Mouse (Mus musculus) retina, postnatal 1 day (tissue): Measurements from ENCODE around the gene 2610028H24Rik.

Experiments used
- DNase-seq: peaks from one replicate; pipeline ENCODE4 v3.0.0-alpha.2; 2012

2610028H24Rik gene

DNA sequence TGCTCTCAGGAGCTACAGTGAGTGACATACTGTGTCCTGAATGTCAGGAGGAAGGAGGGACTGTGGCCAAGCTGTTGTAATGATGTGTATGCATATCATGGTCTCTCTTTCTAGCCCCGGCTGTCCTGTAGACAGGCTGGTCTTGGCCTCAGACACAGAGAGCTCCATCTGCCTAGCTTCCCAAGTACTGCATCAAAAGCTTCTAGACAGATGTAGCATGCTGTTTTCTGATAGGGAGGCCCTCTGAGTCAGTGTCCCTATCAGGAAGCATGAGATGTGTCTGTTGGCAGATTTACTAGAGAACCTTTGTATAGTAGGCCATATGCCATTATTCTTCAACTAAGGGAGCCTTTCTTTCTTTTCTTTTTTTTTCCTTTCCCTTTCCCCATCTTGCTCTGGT lies 44.6 kb downstream of the 2610028H24Rik start:
- DNase-seq, result no peak

DNA sequence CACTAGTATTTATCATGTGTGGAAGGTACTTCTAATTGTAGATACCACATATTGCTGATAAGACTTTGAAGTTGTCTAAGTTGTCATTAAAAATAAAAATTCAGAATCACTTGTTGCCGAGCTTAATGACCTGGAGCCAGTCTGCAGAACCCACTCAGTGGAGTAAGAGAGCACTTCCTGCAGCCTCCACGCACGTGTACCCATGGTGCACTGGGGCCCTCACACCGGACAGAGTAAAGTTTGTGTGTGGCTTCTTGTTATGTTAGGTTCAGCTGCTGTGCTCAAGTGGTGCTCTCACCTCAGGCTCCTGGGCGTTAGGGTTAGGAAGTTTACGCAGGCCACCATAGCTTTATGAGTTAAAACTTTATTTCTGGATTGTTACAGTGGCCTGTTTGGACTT lies 46.6 kb downstream of the 2610028H24Rik start:
- no peak for DNase-seq

DNA sequence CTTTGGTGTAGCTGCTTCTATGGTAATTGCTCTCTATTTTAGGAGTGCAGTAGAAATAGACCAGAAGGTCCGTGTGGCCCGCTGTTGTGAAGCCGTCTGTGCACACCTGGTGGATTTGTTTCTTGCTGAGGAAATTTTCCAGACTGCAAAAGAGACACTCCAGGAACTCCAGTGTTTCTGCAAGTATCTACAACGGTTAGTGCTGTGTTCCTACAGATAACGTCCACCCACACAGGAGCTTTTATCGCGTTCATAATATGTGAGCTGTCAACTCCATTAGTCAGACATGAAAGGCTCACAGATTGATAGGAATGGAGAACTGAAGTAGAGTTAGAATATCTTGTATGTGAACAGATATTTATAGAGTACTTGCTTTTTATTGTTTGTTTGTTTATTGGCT lies 47.5 kb downstream of the 2610028H24Rik start:
- DNase-seq, result no peak

DNA sequence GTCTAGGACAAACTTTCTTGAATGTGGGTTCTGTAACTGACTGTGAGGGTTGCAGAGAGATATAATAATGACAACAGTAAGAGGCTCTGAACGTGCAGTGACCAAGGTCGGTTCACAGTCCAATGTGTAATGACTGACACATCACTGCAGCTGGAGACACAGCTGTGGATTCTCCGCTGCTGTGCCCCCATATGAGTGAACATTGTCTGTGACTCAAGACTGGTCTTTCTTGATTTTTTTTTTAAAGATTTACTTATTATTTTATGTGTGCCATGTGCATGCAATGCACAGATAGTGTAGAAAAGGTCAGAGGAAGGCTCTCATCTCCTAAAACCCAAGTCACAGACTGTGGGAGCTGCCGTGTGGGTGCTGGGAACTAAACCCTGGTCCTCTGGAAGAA lies 48.6 kb downstream of the 2610028H24Rik start:
- DNase-seq, result no peak

DNA sequence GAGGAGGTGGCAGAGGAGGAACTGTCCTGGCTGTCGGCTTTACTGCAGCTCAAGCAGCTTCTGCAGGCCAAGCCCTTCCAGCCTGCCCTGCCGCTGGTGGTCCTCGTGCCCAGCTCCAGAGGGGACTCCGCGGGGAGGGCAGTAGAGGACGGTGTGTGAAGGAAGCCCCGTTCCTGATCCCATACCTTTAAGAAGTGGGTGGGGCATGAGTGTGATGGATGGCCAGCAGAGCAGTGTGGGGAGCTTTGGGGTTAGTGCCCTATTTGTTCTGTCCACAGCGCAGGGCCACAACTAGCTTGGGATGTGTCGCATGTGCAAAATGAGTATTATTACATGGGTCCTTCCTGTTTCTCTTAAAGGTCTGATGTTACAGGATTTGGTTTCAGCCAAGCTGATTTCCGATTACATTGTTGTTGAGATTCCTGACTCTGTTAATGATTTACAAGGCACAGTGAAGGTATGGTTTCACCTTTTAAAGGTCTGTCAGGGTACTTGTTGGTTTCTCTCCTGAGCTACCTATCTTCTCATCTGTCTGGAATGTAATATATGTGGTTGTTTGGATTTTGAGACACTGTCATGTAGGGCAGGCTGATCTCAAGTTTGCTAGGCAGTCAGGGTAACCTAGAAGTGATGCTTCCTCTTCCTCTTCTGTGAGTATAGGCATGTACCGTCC lies 55.5 kb downstream of the 2610028H24Rik start:
- no peak for DNase-seq

DNA sequence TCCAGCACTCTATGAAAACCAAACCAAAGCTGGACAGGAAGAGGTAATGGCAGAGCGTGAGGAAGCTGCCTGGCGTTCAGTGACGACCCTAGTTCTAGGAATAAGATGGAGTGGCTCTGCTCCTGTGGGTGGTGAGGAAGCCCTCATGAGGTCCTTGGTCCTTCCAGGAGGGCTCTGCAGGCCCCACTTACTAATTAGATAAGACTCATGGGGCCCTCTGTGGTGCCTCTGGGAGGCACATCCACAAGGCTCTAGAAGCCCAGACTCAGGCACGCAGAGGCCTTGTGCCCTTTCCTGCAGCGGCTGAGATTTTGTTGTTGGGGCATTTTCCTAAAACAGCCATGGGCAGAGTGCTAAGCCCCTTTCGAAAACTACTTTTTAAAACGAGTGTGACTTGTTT lies 57.0 kb downstream of the 2610028H24Rik start:
- no peak for DNase-seq
